Mouse (Mus musculus): ENCODE measurements around the gene Poc5.

The Poc5 gene

GRCm38 (mm10) chr13:96432376-96432811 lies 44.3 kb downstream of the Poc5 start:
- no peak for DNase-seq

GRCm38 (mm10) chr13:96433041-96433440 lies 44.9 kb downstream of the Poc5 start:
- no peak for DNase-seq

- peak; percentile 41 for DNase-seq
These were observed 45.6 kb downstream of the Poc5 start for GRCm38 (mm10) chr13:96433648-96434190.

GRCm38 (mm10) chr13:96434899-96435331 lies 46.8 kb downstream of the Poc5 start:
- DNase-seq = peak; percentile 20

GRCm38 (mm10) chr13:96435793-96436192 lies 47.7 kb downstream of the Poc5 start:
- DNase-seq = no peak

- no peak for DNase-seq
These were observed 48.8 kb downstream of the Poc5 start for GRCm38 (mm10) chr13:96436921-96437320.

- no peak for DNase-seq
These were observed 52.3 kb downstream of the Poc5 start for GRCm38 (mm10) chr13:96440436-96440835.

GRCm38 (mm10) chr13:96450205-96450856 lies 62.2 kb downstream of the Poc5 start:
- no peak for DNase-seq

- DNase-seq = no peak
These were observed 62.8 kb downstream of the Poc5 start for GRCm38 (mm10) chr13:96450869-96451268.

- peak; percentile 3 for DNase-seq
These were observed 63.5 kb downstream of the Poc5 start for GRCm38 (mm10) chr13:96451386-96452140.

- DNase-seq = no peak
These were observed 64.5 kb downstream of the Poc5 start for GRCm38 (mm10) chr13:96452621-96453020.

GRCm38 (mm10) chr13:96454288-96454687 lies 66.2 kb downstream of the Poc5 start:
- peak; percentile 5 for DNase-seq

GRCm38 (mm10) chr13:96457566-96457965 lies 69.5 kb downstream of the Poc5 start:
- DNase-seq = no peak

GRCm38 (mm10) chr13:96458018-96458417 lies 69.9 kb downstream of the Poc5 start:
- no peak for DNase-seq

GRCm38 (mm10) chr13:96458606-96459005 lies 70.5 kb downstream of the Poc5 start:
- no peak for DNase-seq

GRCm38 (mm10) chr13:96462644-96463043 lies 74.5 kb downstream of the Poc5 start:
- DNase-seq = no peak

GRCm38 (mm10) chr13:96465315-96465714 lies 77.2 kb downstream of the Poc5 start:
- no peak for DNase-seq

Measured in lung, postnatal 36 days (tissue).